In the genomic region with DNA sequence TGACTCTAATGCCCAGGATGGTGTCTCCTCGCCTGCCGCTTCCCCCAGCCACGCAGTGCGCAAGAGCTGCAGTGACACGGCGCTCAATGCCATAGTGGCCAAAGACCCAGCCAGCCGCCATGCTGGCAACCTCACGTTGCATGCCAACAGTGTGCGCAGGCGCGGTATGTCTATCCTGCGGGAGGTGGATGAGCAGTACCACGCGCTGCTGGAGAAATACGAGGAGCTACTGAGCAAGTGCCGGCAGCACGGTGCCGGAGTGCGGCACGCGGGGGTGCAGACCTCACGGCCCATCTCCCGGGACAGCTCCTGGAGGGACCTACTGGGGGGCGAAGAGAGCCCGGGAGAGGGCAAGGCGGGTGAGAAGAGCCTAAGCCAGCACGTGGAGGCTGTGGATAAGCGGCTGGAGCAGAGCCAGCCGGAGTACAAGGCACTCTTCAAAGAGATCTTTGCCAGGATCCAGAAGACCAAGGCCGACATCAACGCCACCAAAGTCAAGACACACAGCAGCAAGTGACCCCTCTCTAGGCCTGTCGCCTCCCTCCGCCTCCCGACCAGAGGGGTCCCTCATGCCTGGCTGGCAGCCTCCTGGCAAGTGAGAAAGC, we compare ENCODE assay signal across 8 mouse cellular contexts. TPM values are rescaled to one million over a fixed set of nuclear protein-coding genes. Genes with fewer than 3 reads are reported as not detected.
A peak's percentile ranks its signal among the peaks of the same experiment; 100 is the strongest.
DNase-seq lines count a peak whose midpoint lies in the region; ATAC-seq and TF ChIP-seq lines count a peak whose summit lies in the region.

No protein-coding gene starts in this region.

- WGBS in heart, postnatal 0 days: 56% methylated on average over 34 of the region's 34 CpGs
- WGBS in liver, embryonic 12.5 days (ENCODE audit: insufficient replicate concordance): 48% methylated on average over 34 of the region's 34 CpGs
- WGBS in forebrain, embryonic 11.5 days: 79% methylated on average over 34 of the region's 34 CpGs

- no peaks in the 10 kb centered on the region for H3K4me1 ChIP-seq in heart, postnatal 0 days (ENCODE audit: control insufficient read depth, insufficient read depth)
- peaks cover 6% of the 10 kb centered on the region; the same call in 1 of the 2 replicates for H3K4me1 ChIP-seq in liver, embryonic 12.5 days
- no peaks in the 10 kb centered on the region for H3K4me1 ChIP-seq in forebrain, embryonic 11.5 days (replicated peaks; ENCODE audit: control insufficient read depth, insufficient read depth, low read length)

- H3K9ac ChIP-seq in heart, postnatal 0 days (replicated peaks; ENCODE audit: low read depth, low read length): no peak overlapping the region
- no peak overlapping the region for H3K9ac ChIP-seq in liver, embryonic 12.5 days
- no peak overlapping the region for H3K9ac ChIP-seq in forebrain, embryonic 11.5 days (ENCODE audit: low read length)

- TF ChIP-seq CTCF in heart, postnatal 0 days (IDR thresholded peaks at IDR 0.05; ENCODE audit: low read depth): no peak

- ATAC-seq in heart, postnatal 0 days (ENCODE audit: insufficient read depth, low read depth): peak; percentile 53; the same call in 1 of the 2 replicates
- ATAC-seq in liver, embryonic 12.5 days: no peak
- ATAC-seq in erythroid progenitor cell, adult 5-6 weeks (replicated peaks; ENCODE audit: low FRiP score, poor library complexity, severe bottlenecking): no peak
- ATAC-seq in forebrain, embryonic 11.5 days (replicated peaks; ENCODE audit: low FRiP score): no peak

- peak overlapping the region; percentile 2; the same call in 1 of the 2 replicates for H3K4me3 ChIP-seq in heart, postnatal 0 days (ENCODE audit: low read depth, low read length)
- H3K4me3 ChIP-seq in liver, embryonic 12.5 days: peak overlapping the region; percentile 24
- H3K4me3 ChIP-seq in forebrain, embryonic 11.5 days (ENCODE audit: low read depth, low read length): no peak overlapping the region

- no peaks in the 10 kb centered on the region for H3K27me3 ChIP-seq in heart, postnatal 0 days (ENCODE audit: control insufficient read depth, insufficient read depth, low read length)
- peaks cover 50% of the 10 kb centered on the region for H3K27me3 ChIP-seq in liver, embryonic 12.5 days (replicated peaks)
- H3K27me3 ChIP-seq in forebrain, embryonic 11.5 days (ENCODE audit: control insufficient read depth, insufficient read depth, low read length): no peaks in the 10 kb centered on the region

- no peak overlapping the region for H3K27ac ChIP-seq in heart, postnatal 0 days (ENCODE audit: low read depth)
- H3K27ac ChIP-seq in liver, embryonic 12.5 days: no peak overlapping the region
- no peak overlapping the region for H3K27ac ChIP-seq in forebrain, embryonic 11.5 days (ENCODE audit: low read depth, low read length)

- H3K4me2 ChIP-seq in heart, postnatal 0 days (ENCODE audit: low read depth, low read length): peak overlapping the region; percentile 42
- peak overlapping the region; percentile 54 for H3K4me2 ChIP-seq in liver, embryonic 12.5 days
- no peak overlapping the region for H3K4me2 ChIP-seq in forebrain, embryonic 11.5 days (ENCODE audit: low read depth, low read length, severe bottlenecking)

- peaks cover 26% of the 10 kb centered on the region for H3K36me3 ChIP-seq in heart, postnatal 0 days (replicated peaks; ENCODE audit: control insufficient read depth, insufficient read depth, low read length)
- 0 out of 2 replicates have a peak, but pooled peaks cover 4% of the 10 kb centered on the region for H3K36me3 ChIP-seq in liver, embryonic 12.5 days
- H3K36me3 ChIP-seq in forebrain, embryonic 11.5 days (ENCODE audit: control insufficient read depth, insufficient read depth, low read length): peaks cover 12% of the 10 kb centered on the region

- no peaks in the 10 kb centered on the region for H3K9me3 ChIP-seq in heart, postnatal 0 days (replicated peaks; ENCODE audit: control insufficient read depth, low read length)
- no peaks in the 10 kb centered on the region for H3K9me3 ChIP-seq in liver, embryonic 12.5 days (replicated peaks)
- H3K9me3 ChIP-seq in forebrain, embryonic 11.5 days (ENCODE audit: control insufficient read depth, low read length): no peaks in the 10 kb centered on the region

- DNase-seq in heart, postnatal 0 days (ENCODE audit: low spot score): no peak
- no peak for DNase-seq in heart, postnatal 4 days
- peak; percentile 88 for DNase-seq in R1 (ENCODE audit: low read depth, low spot score)
- DNase-seq in cerebellum, adult 9-10 months: peak; percentile 83
- no peak for DNase-seq in forebrain, embryonic 11.5 days (ENCODE audit: low spot score)
- DNase-seq in spleen, postnatal 14 days (ENCODE audit: low spot score in 2 of 2): no peak

- TF ChIP-seq EP300 in heart, postnatal 0 days (IDR thresholded peaks at IDR 0.05; ENCODE audit: low read depth): no peak

RNA-seq across cellular contexts. Expression of a gene that starts 9.7 kb away (rescaled TPM):
- total RNA-seq in heart, postnatal 0 days (2014; rRNA removed; ENCODE audit: low replicate concordance): 107 and 285 TPM in 2 replicates
- 224 and 232 TPM in 2 replicates for polyA plus RNA-seq in heart, postnatal 0 days (2015; fragmentation: Nextera tagmentation; extraction: Ambion mirVana)
- 100 to 1,000 TPM; 153 to 156 TPM for total RNA-seq in heart, postnatal 4 days (2021)
- 116 and 120 TPM in 2 replicates for polyA plus RNA-seq in liver, embryonic 12.5 days (2016; fragmentation: Nextera tagmentation; extraction: Ambion mirVana)
- 12.6 and 24.1 TPM in 2 replicates for total RNA-seq in erythroid progenitor cell, adult 5-6 weeks (2015; ENCODE audit: low replicate concordance)
- total RNA-seq in erythroid progenitor cell, adult 5-6 weeks (2017; ENCODE audit: low replicate concordance): 16.6 and 30.3 TPM in 2 replicates
- 253 and 265 TPM in 2 replicates for polyA plus RNA-seq in forebrain, embryonic 11.5 days (2014; fragmentation: Nextera tagmentation; extraction: Ambion mirVana)

RNA-seq across cellular contexts. Expression of a gene that starts 12.1 kb away (rescaled TPM):
- 23.1 and 26.7 TPM in 2 replicates for total RNA-seq in heart, postnatal 0 days (2014; rRNA removed; ENCODE audit: low replicate concordance)
- 5.2 and 5.6 TPM in 2 replicates for polyA plus RNA-seq in heart, postnatal 0 days (2015; fragmentation: Nextera tagmentation; extraction: Ambion mirVana)
- 10 to 100 TPM; 18.8 to 20.3 TPM for total RNA-seq in heart, postnatal 4 days (2021)
- polyA plus RNA-seq in liver, embryonic 12.5 days (2016; fragmentation: Nextera tagmentation; extraction: Ambion mirVana): 4.2 TPM in 2 replicates
- total RNA-seq in erythroid progenitor cell, adult 5-6 weeks (2015; ENCODE audit: low replicate concordance): not detected in 2 replicates
- total RNA-seq in erythroid progenitor cell, adult 5-6 weeks (2017; ENCODE audit: low replicate concordance): not detected in 2 replicates
- 29.0 and 29.7 TPM in 2 replicates for polyA plus RNA-seq in forebrain, embryonic 11.5 days (2014; fragmentation: Nextera tagmentation; extraction: Ambion mirVana)

RNA-seq across cellular contexts. Expression of a gene that starts 25.9 kb away (rescaled TPM):
- total RNA-seq in heart, postnatal 0 days (2014; rRNA removed; ENCODE audit: low replicate concordance): 991 and 1,040 TPM in 2 replicates
- 4,106 and 4,345 TPM in 2 replicates for polyA plus RNA-seq in heart, postnatal 0 days (2015; fragmentation: Nextera tagmentation; extraction: Ambion mirVana)
- total RNA-seq in heart, postnatal 4 days (2021): 1,000 to 10,000 TPM; 1,670 to 1,720 TPM
- polyA plus RNA-seq in liver, embryonic 12.5 days (2016; fragmentation: Nextera tagmentation; extraction: Ambion mirVana): 624 and 630 TPM in 2 replicates
- total RNA-seq in erythroid progenitor cell, adult 5-6 weeks (2015; ENCODE audit: low replicate concordance): 520 and 620 TPM in 2 replicates
- total RNA-seq in erythroid progenitor cell, adult 5-6 weeks (2017; ENCODE audit: low replicate concordance): 410 and 415 TPM in 2 replicates
- polyA plus RNA-seq in forebrain, embryonic 11.5 days (2014; fragmentation: Nextera tagmentation; extraction: Ambion mirVana): 814 TPM in 2 replicates

RNA-seq across cellular contexts. Expression of a gene that starts 26.1 kb away (rescaled TPM):
- total RNA-seq in heart, postnatal 0 days (2014; rRNA removed; ENCODE audit: low replicate concordance): 8.3 and 8.4 TPM in 2 replicates
- polyA plus RNA-seq in heart, postnatal 0 days (2015; fragmentation: Nextera tagmentation; extraction: Ambion mirVana): 15.1 and 15.6 TPM in 2 replicates
- total RNA-seq in heart, postnatal 4 days (2021): 10 to 100 TPM; 22.8 to 27.3 TPM
- polyA plus RNA-seq in liver, embryonic 12.5 days (2016; fragmentation: Nextera tagmentation; extraction: Ambion mirVana): 8.6 and 9.3 TPM in 2 replicates
- 4.2 and 14.1 TPM in 2 replicates for total RNA-seq in erythroid progenitor cell, adult 5-6 weeks (2015; ENCODE audit: low replicate concordance)
- 8.3 and 16.9 TPM in 2 replicates for total RNA-seq in erythroid progenitor cell, adult 5-6 weeks (2017; ENCODE audit: low replicate concordance)
- 24.5 and 27.1 TPM in 2 replicates for polyA plus RNA-seq in forebrain, embryonic 11.5 days (2014; fragmentation: Nextera tagmentation; extraction: Ambion mirVana)

RNA-seq across cellular contexts. Expression of a gene that starts 26.3 kb away (rescaled TPM):
- 8.3 and 11.9 TPM in 2 replicates for total RNA-seq in heart, postnatal 0 days (2014; rRNA removed; ENCODE audit: low replicate concordance)
- polyA plus RNA-seq in heart, postnatal 0 days (2015; fragmentation: Nextera tagmentation; extraction: Ambion mirVana): 5.3 and 5.4 TPM in 2 replicates
- 1 to 10 TPM; 5.9 to 8.5 TPM for total RNA-seq in heart, postnatal 4 days (2021)
- 1.8 TPM in 2 replicates for polyA plus RNA-seq in liver, embryonic 12.5 days (2016; fragmentation: Nextera tagmentation; extraction: Ambion mirVana)
- total RNA-seq in erythroid progenitor cell, adult 5-6 weeks (2015; ENCODE audit: low replicate concordance): not detected in 2 replicates
- not detected in 2 replicates for total RNA-seq in erythroid progenitor cell, adult 5-6 weeks (2017; ENCODE audit: low replicate concordance)
- polyA plus RNA-seq in forebrain, embryonic 11.5 days (2014; fragmentation: Nextera tagmentation; extraction: Ambion mirVana): 22.3 and 26.0 TPM in 2 replicates

Comparison
In these comparisons a context has a peak if more than half of its experiments do, and no peak if none do; other contexts are left out.
1. DNase-seq: peak in R1 (single experiment) and cerebellum, adult 9-10 months (single experiment); none in heart, postnatal 0 days (single experiment), heart, postnatal 4 days (single experiment), forebrain, embryonic 11.5 days (single experiment) and spleen, postnatal 14 days (0 of 2).
2. RNA of a gene that starts 12.1 kb away (total RNA-seq): 23.1 to 26.7 TPM in heart, postnatal 0 days and 18.8 to 20.3 TPM in heart, postnatal 4 days; not detected in erythroid progenitor cell, adult 5-6 weeks; every median in the first group is over 10 times any median in the second.